Mouse (Mus musculus) layer of hippocampus, postnatal 10 days (tissue): ENCODE results near the gene Pdcl. TPM values are rescaled to one million over a fixed set of nuclear protein-coding genes. Genes with fewer than 3 reads are reported as not detected.

Source experiments
- DNase-seq, 2 experiments: peaks; one replicate each; pipeline ENCODE4 v3.0.0; 2021; ENCODE audit warnings: low spot score in 2 of 2
- long read RNA-seq: library from polyadenylated mRNA; stranded (forward); transcript quantifications from one replicate; pipeline ENCODE4 v2.0.0, GENCODE M21; 2023
- total RNA-seq, 2 experiments: library from RNA; stranded (reverse); gene quantifications; 2 replicates each; pipeline ENCODE4 v1.2.3; 2021

Pdcl gene
- total RNA-seq = 10 to 100 TPM; 31.2 to 32.5 TPM
- long read RNA-seq, transcript Pdcl-201 (4 exons, 2,858 nt) = major isoform, 20 of 23 reads
- long read RNA-seq, partial matches to known transcripts = 1 of 23 reads
- long read RNA-seq, other reads (novel, unspliced or antisense) = 2 of 23 reads

DNA sequence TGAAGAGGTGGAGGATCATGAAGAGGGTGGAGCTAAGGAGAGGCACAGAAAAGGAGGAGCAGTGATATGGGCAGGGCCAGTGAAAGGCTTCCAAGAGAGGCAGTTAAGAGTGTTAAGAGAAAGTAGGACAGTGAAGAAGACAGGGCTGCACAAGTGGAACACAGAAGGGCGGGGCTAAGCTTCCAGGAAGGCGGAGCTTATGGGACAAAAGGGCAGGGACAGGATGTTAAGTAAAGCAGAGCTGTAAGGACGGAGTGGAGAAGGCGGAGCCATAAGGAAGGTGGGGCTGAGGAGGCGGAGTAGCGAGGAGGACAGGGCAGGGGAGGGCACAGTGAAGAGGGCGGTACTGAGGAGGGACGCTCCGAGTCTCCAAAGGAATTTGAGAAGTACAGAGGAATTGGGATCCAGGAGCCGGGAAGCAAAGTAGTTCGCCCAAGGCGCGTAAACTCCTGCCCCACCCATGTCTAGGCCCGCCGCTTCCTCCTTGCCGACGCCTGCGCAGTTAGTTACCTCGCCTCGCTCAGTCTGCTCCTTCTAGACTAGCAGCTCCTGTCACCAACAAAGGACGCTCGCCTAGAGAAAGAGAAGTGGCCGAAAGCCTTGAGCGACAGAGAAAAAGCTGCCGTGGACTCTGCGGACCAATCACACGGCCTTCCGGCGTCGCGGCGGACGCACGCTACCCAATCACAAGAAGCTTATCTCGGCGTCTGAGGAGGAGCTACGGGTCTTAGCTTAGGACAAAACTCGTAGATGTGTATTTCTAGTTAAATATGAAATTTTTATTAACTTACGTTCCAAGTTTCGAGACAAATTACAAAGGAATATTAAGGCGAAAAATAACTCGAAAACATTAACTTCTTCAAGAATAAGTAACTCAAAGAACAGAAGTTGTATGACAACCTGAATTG, at the start of gene Pdcl:
Pdcl (minus strand) TSS at position 700 of the 908 bp plus-strand sequence.
- peak; percentile 80 to 85 for DNase-seq

DNA sequence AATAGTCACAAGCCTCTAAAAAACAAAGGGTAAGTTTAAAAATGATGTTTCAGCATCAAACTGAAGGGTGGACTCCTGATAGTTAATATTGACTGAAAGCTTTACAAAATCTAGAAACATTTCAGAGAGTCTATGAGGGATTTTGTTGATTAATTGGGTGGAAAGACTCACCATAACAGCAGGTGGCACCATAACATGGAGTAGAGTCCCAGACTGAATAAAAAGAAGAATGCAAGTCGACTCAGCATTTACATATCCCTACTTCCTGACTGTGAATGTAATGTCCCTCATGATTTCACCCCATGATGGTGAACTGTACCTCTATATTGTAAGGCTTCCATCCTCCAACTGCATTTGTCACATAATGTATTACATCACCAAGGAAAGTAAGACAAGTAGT, 36.4 kb upstream of the Pdcl start:
- no peak for DNase-seq

- DNase-seq = no peak
These were observed 23.8 kb upstream of the Pdcl start for GRCm38 (mm10) chr2:37382921-37383320.

- DNase-seq = peak; percentile 56 to 70
These were observed 21.1 kb upstream of the Pdcl start for GRCm38 (mm10) chr2:37380189-37380588.

- DNase-seq = no peak
These were observed 16.9 kb upstream of the Pdcl start for GRCm38 (mm10) chr2:37376018-37376417.

GRCm38 (mm10) chr2:37370651-37371050, 11.5 kb upstream of the Pdcl start:
- no peak for DNase-seq

GRCm38 (mm10) chr2:37359908-37360307, 776 bp upstream of the Pdcl start:
- DNase-seq = no peak

GRCm38 (mm10) chr2:37355571-37355970, 3.6 kb downstream of the Pdcl start:
- no peak for DNase-seq

DNA sequence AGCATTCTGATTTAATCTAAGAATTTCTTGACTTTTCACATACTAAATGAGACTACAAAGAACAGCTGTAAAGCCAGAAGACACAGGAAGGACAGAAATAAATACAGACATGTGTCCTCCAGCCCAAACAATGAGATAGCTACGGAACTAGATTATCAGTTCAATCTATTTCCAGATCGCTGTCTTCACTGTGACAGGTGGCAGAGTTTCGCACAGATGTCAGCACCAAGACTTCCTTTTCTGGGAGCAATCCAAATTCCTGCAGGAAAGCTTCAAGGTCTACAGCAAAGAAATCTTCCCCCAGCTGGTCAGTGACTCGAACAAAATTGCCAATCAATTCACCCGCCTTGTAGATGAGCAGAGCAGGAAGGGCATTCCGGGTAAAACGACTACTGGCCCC, 7.5 kb downstream of the Pdcl start:
- DNase-seq = peak in 1 of 2 experiments; percentile 20

DNA sequence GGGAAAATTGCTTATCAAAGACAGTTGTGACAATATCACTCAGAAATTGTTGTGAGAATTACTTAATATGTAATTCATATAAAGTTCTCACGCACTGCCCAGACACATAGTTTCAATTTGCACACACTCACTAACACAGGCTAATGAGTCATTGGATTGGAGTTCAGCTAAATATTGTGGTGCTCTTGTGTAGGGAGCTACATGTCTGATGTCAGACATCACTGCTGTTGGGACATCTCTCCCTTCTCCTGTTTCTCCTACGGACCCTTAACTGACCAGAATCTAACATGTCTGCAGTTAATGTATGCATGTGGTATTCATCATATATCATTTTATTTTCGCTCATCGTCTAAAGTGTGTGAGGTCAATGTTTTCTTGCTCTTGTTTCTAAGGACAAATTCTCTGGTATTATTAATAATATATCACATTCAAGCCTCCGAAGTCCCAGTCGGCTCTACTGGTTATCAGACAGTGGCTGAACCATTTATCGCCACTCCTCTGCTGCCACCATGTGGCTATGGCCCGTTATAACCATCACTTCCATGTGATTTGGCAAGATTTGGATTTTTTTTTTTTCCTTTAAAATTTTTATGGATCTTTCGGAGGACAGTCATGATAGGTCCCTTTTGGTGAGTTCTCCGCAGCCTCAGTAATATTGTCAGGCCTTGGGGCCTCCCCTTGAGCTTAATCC, 20.5 kb downstream of the Pdcl start:
- DNase-seq = peak; percentile 74 to 75

DNA sequence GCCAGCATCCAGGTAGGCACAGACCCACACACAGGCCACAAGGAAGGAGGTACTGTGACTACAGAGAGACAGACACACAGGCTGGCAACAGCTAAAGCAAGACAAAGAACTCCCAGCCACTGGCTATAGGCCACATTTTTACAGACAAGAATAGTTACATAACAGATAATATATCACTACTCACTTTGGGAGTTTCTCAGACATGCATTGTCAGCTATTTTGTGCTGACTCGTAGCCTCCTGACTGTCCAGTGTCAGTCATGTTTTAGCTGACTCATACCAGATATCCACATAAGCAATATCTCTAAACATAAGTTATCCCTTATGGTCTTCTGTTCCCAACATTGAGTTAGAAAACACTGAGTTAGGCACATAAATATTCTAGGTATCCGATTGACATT, 25.8 kb downstream of the Pdcl start:
- DNase-seq = no peak

DNA sequence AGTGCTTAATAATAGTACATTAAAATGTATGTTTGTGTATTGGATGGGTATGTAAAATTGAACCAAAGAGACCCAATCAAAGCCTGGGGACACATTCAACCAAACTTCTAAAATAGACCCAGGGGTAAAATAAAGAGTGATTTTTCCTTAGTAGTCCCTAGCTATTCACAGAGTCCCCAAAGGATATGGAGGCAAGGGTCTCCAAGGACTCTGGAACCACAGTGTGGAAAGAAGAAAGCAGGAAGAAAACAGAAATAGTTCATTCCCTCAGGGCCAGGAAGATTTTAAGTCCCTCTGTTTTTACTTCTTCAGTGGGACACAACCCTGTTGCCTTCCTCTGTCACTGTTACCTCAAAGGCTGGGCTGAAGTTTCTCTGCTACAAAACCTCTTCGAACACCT, 32.9 kb downstream of the Pdcl start, which contains the start of gene Olfr368:
Olfr368 (plus strand) TSS at position 301 of the 400 bp plus-strand sequence.
- DNase-seq = no peak

Other genes with a start within 250 kb of the Pdcl start
- not detected for gene Olfr362, start 241.4 kb downstream of the Pdcl start, total RNA-seq
- gene Olfr364-ps1, start 220.0 kb downstream of the Pdcl start, total RNA-seq = not detected
- gene Olfr365, start 171.1 kb downstream of the Pdcl start, total RNA-seq = not detected
- not detected for gene Olfr366, start 147.8 kb downstream of the Pdcl start, total RNA-seq
- not detected for gene Olfr368, start 32.8 kb downstream of the Pdcl start, total RNA-seq
- 10 to 100 TPM; 78.7 to 82.2 TPM for gene Rc3h2, start 63.6 kb upstream of the Pdcl start, total RNA-seq
- gene Zbtb26, start 83.8 kb upstream of the Pdcl start, total RNA-seq = 1 to 10 TPM; 8.8 to 8.9 TPM
- 10 to 100 TPM; 14.9 to 16.3 TPM for gene Zbtb6, start 83.8 kb upstream of the Pdcl start, total RNA-seq
- 100 to 1,000 TPM; 101 to 103 TPM for gene Rabgap1, start 83.9 kb upstream of the Pdcl start, total RNA-seq
- gene Gpr21, start 157.0 kb upstream of the Pdcl start, total RNA-seq = 1 to 10 TPM; 9.1 to 9.8 TPM